Mouse (Mus musculus): ENCODE measurements at regions not wholly inside any gene's neighbourhood (a gene's known extent, or its start where the extent isn't known, plus 50 kb on each side); places are given as distances from the start of the nearest gene placed in this dataset.
A peak's percentile ranks its signal among the peaks of the same experiment; 100 is the strongest.

GRCm38 (mm10) chr19:14094191-14094590 lies 180.9 kb downstream of the Olfr1505 start:
- no peaks in the 10 kb centered on the region for H3K27me3 ChIP-seq (ENCODE audit: control insufficient read depth, insufficient read depth, low read length)
- ATAC-seq (ENCODE audit: low FRiP score) (no peak), DNase-seq (ENCODE audit: low spot score) (no peak)
- no peak overlapping the region for H3K4me2 ChIP-seq (replicated peaks; ENCODE audit: low read depth, low read length)
- 69% methylated on average over 2 of the region's 2 CpGs for WGBS
- H3K4me1 ChIP-seq (replicated peaks; ENCODE audit: control insufficient read depth, insufficient read depth, low read length), result no peaks in the 10 kb centered on the region
- no peak overlapping the region for H3K27ac ChIP-seq (ENCODE audit: low read depth, low read length)
- H3K36me3 ChIP-seq (ENCODE audit: control insufficient read depth, insufficient read depth, low read length), result no peaks in the 10 kb centered on the region
- no peak overlapping the region for H3K4me3 ChIP-seq (ENCODE audit: low read depth, low read length)
- no peaks in the 10 kb centered on the region for H3K9me3 ChIP-seq (ENCODE audit: control insufficient read depth, low read length)
- no peak overlapping the region for H3K9ac ChIP-seq (ENCODE audit: low read depth, low read length)

GRCm38 (mm10) chr19:14096187-14096586 lies 182.9 kb downstream of the Olfr1505 start:
- 69% methylated on average over 5 of the region's 5 CpGs for WGBS
- Histone ChIP-seq H3K27me3 (ENCODE audit: control insufficient read depth, insufficient read depth, low read length) (no peaks in the 10 kb centered on the region), H3K27ac (ENCODE audit: low read depth, low read length) (no peak overlapping the region), H3K4me2 (replicated peaks; ENCODE audit: low read depth, low read length) (no peak overlapping the region), H3K36me3 (ENCODE audit: control insufficient read depth, insufficient read depth, low read length) (no peaks in the 10 kb centered on the region), H3K4me1 (replicated peaks; ENCODE audit: control insufficient read depth, insufficient read depth, low read length) (no peaks in the 10 kb centered on the region), H3K4me3 (ENCODE audit: low read depth, low read length) (no peak overlapping the region), H3K9me3 (ENCODE audit: control insufficient read depth, low read length) (no peaks in the 10 kb centered on the region), H3K9ac (ENCODE audit: low read depth, low read length) (no peak overlapping the region)
- peak; percentile 23 for DNase-seq (ENCODE audit: low spot score)
- peak; percentile 60; the same call in 1 of the 2 replicates for ATAC-seq (ENCODE audit: low FRiP score)

- H3K27me3 ChIP-seq (ENCODE audit: control insufficient read depth, insufficient read depth, low read length), result no peaks in the 10 kb centered on the region
- DNase-seq (ENCODE audit: low spot score), result peak; percentile 45
- no peaks in the 10 kb centered on the region for H3K4me1 ChIP-seq (replicated peaks; ENCODE audit: control insufficient read depth, insufficient read depth, low read length)
- H3K36me3 ChIP-seq (ENCODE audit: control insufficient read depth, insufficient read depth, low read length), result no peaks in the 10 kb centered on the region
- no peak overlapping the region for H3K27ac ChIP-seq (ENCODE audit: low read depth, low read length)
- no peak overlapping the region for H3K4me3 ChIP-seq (ENCODE audit: low read depth, low read length)
- peak; percentile 88 for ATAC-seq (ENCODE audit: low FRiP score)
- WGBS, result 52% methylated on average over 4 of the region's 4 CpGs
- no peaks in the 10 kb centered on the region for H3K9me3 ChIP-seq (ENCODE audit: control insufficient read depth, low read length)
- no peak overlapping the region for H3K4me2 ChIP-seq (replicated peaks; ENCODE audit: low read depth, low read length)
- no peak overlapping the region for H3K9ac ChIP-seq (ENCODE audit: low read depth, low read length)
Measured at GRCm38 (mm10) chr19:14109091-14109490, 195.8 kb downstream of the Olfr1505 start.

GRCm38 (mm10) chr19:14123348-14124113 lies 210.2 kb downstream of the Olfr1505 start:
- ATAC-seq (ENCODE audit: low FRiP score) (peak; percentile 67), DNase-seq (ENCODE audit: low spot score) (no peak)
- Histone ChIP-seq H3K36me3 (ENCODE audit: control insufficient read depth, insufficient read depth, low read length) (no peaks in the 10 kb centered on the region), H3K4me2 (replicated peaks; ENCODE audit: low read depth, low read length) (no peak overlapping the region; the same call in 1 of the 2 replicates), H3K27ac (ENCODE audit: low read depth, low read length) (no peak overlapping the region; the same call in 1 of the 2 replicates), H3K4me1 (replicated peaks; ENCODE audit: control insufficient read depth, insufficient read depth, low read length) (no peaks in the 10 kb centered on the region), H3K9ac (ENCODE audit: low read depth, low read length) (no peak overlapping the region), H3K9me3 (ENCODE audit: control insufficient read depth, low read length) (no peaks in the 10 kb centered on the region), H3K4me3 (ENCODE audit: low read depth, low read length) (no peak overlapping the region), H3K27me3 (ENCODE audit: control insufficient read depth, insufficient read depth, low read length) (no peaks in the 10 kb centered on the region)
- WGBS, result 17% methylated on average over 8 of the region's 8 CpGs

GRCm38 (mm10) chr19:14124250-14124827 lies 211.0 kb downstream of the Olfr1505 start:
- Histone ChIP-seq H3K27ac (ENCODE audit: low read depth, low read length) (no peak overlapping the region), H3K4me1 (replicated peaks; ENCODE audit: control insufficient read depth, insufficient read depth, low read length) (no peaks in the 10 kb centered on the region), H3K27me3 (ENCODE audit: control insufficient read depth, insufficient read depth, low read length) (no peaks in the 10 kb centered on the region), H3K9ac (ENCODE audit: low read depth, low read length) (no peak overlapping the region), H3K4me2 (replicated peaks; ENCODE audit: low read depth, low read length) (no peak overlapping the region), H3K4me3 (ENCODE audit: low read depth, low read length) (no peak overlapping the region), H3K36me3 (ENCODE audit: control insufficient read depth, insufficient read depth, low read length) (no peaks in the 10 kb centered on the region), H3K9me3 (ENCODE audit: control insufficient read depth, low read length) (no peaks in the 10 kb centered on the region)
- DNase-seq (ENCODE audit: low spot score) (no peak), ATAC-seq (ENCODE audit: low FRiP score) (no peak)
- 50% methylated on average over 5 of the region's 5 CpGs for WGBS

- WGBS, result 62% methylated on average over 5 of the region's 5 CpGs
- H3K4me3 ChIP-seq (ENCODE audit: low read depth, low read length), result no peak overlapping the region
- no peak overlapping the region for H3K9ac ChIP-seq (ENCODE audit: low read depth, low read length)
- DNase-seq (ENCODE audit: low spot score) (no peak), ATAC-seq (ENCODE audit: low FRiP score) (no peak)
- H3K9me3 ChIP-seq (ENCODE audit: control insufficient read depth, low read length), result no peaks in the 10 kb centered on the region
- H3K4me2 ChIP-seq (replicated peaks; ENCODE audit: low read depth, low read length), result no peak overlapping the region
- no peaks in the 10 kb centered on the region for H3K36me3 ChIP-seq (ENCODE audit: control insufficient read depth, insufficient read depth, low read length)
- H3K27ac ChIP-seq (ENCODE audit: low read depth, low read length), result no peak overlapping the region
- H3K27me3 ChIP-seq (ENCODE audit: control insufficient read depth, insufficient read depth, low read length), result no peaks in the 10 kb centered on the region
- H3K4me1 ChIP-seq (replicated peaks; ENCODE audit: control insufficient read depth, insufficient read depth, low read length), result no peaks in the 10 kb centered on the region
Measured at GRCm38 (mm10) chr19:14124986-14125385, 211.7 kb downstream of the Olfr1505 start.

GRCm38 (mm10) chr19:14128397-14129209 lies 215.3 kb downstream of the Olfr1505 start:
- H3K4me3 ChIP-seq (ENCODE audit: low read depth, low read length), result no peak overlapping the region
- 62% methylated on average over 8 of the region's 8 CpGs for WGBS
- no peak overlapping the region for H3K9ac ChIP-seq (ENCODE audit: low read depth, low read length)
- no peak overlapping the region for H3K27ac ChIP-seq (ENCODE audit: low read depth, low read length)
- H3K36me3 ChIP-seq (ENCODE audit: control insufficient read depth, insufficient read depth, low read length), result no peaks in the 10 kb centered on the region
- no peaks in the 10 kb centered on the region for H3K4me1 ChIP-seq (replicated peaks; ENCODE audit: control insufficient read depth, insufficient read depth, low read length)
- no peaks in the 10 kb centered on the region for H3K27me3 ChIP-seq (ENCODE audit: control insufficient read depth, insufficient read depth, low read length)
- no peak overlapping the region for H3K4me2 ChIP-seq (replicated peaks; ENCODE audit: low read depth, low read length)
- no peaks in the 10 kb centered on the region for H3K9me3 ChIP-seq (ENCODE audit: control insufficient read depth, low read length)
- ATAC-seq (ENCODE audit: low FRiP score) (no peak), DNase-seq (ENCODE audit: low spot score) (no peak)

- no peaks in the 10 kb centered on the region for H3K27me3 ChIP-seq (ENCODE audit: control insufficient read depth, insufficient read depth, low read length)
- no peak overlapping the region for H3K9ac ChIP-seq (ENCODE audit: low read depth, low read length)
- 64% methylated on average over 3 of the region's 3 CpGs for WGBS
- H3K9me3 ChIP-seq (ENCODE audit: control insufficient read depth, low read length), result no peaks in the 10 kb centered on the region
- no peaks in the 10 kb centered on the region for H3K36me3 ChIP-seq (ENCODE audit: control insufficient read depth, insufficient read depth, low read length)
- H3K4me3 ChIP-seq (ENCODE audit: low read depth, low read length), result no peak overlapping the region
- no peak overlapping the region for H3K27ac ChIP-seq (ENCODE audit: low read depth, low read length)
- DNase-seq (ENCODE audit: low spot score), result no peak
- no peaks in the 10 kb centered on the region for H3K4me1 ChIP-seq (replicated peaks; ENCODE audit: control insufficient read depth, insufficient read depth, low read length)
- no peak for ATAC-seq (ENCODE audit: low FRiP score)
- no peak overlapping the region for H3K4me2 ChIP-seq (replicated peaks; ENCODE audit: low read depth, low read length)
Measured at GRCm38 (mm10) chr19:14161217-14161616, 247.9 kb downstream of the Olfr1505 start.
